Mouse (Mus musculus): ENCODE measurements around the gene Ptgfr.

DNA sequence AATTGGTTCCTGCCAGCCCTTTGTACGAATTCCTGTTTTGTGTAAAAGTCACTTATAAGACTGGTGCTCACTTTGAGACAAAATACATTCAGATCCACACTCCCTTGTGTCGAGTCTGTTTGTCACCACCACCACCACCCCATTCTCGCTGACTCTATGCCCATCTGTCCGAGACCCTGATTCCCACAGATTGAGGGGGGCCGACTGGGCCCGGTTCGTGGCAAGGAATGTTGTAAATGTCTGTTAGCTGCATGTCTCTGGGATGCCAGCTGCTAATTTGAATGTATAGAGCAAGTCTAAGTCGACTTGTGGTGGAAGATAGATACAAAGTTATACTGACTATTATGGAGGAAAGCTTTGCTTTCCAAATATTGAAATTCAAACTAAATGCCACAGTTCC, 48.8 kb downstream of the Ptgfr start:
- TF ChIP-seq CTCF (IDR thresholded peaks at IDR 0.05; ENCODE audit: borderline replicate concordance, insufficient read depth, low read length) (no peak), POLR2A (IDR thresholded peaks at IDR 0.05; ENCODE audit: low read depth, low read length) (no peak)
